Mouse (Mus musculus): ENCODE data around the gene Pcbp3. TPM values are rescaled to one million over a fixed set of nuclear protein-coding genes. Genes with fewer than 3 reads are reported as not detected.

Gene Pcbp3
- polyA plus RNA-seq, 1 experiment, result 72.3 TPM

DNA sequence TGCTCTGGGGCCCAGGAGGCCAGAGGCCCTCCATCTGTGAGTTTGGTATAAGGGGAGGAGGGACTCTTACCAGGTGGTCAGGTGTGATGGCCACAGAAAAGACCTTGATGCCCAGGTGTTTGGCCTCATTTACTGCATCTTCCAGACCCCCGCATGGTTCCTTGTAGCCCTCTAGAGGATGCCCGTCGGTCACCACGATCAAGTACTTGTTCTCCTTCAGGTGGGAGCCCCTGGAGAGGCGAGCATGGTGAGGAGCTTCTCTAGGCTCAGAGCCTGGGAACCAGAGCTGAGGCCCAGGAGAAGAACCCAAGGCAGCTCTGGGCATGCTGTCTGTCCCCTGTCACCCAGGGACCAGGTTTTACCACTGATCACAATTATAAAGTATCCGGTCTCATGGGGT is 239.9 kb downstream of the Pcbp3 start:
- WGBS, result 93% methylated on average over 6 of the region's 6 CpGs
- no peaks in the 10 kb centered on the region; the same call in 1 of the 2 replicates for H3K4me1 ChIP-seq (ENCODE audit: control insufficient read depth, insufficient read depth, low read length)
- H3K4me3 ChIP-seq (replicated peaks; ENCODE audit: insufficient read depth, low read depth, low read length), result no peak overlapping the region
- H3K27ac ChIP-seq (ENCODE audit: insufficient read depth, low read length), result no peak overlapping the region
- no peak for DNase-seq
- TF ChIP-seq CTCF (IDR thresholded peaks at IDR 0.05; ENCODE audit: borderline replicate concordance, insufficient read depth, low read depth, low read length), result no peak
- TF ChIP-seq POLR2A (IDR thresholded peaks at IDR 0.05; ENCODE audit: borderline replicate concordance, insufficient read depth, low read length), result no peak
- no peaks in the 10 kb centered on the region for H3K27me3 ChIP-seq (ENCODE audit: control insufficient read depth, insufficient read depth, low read length)

DNA sequence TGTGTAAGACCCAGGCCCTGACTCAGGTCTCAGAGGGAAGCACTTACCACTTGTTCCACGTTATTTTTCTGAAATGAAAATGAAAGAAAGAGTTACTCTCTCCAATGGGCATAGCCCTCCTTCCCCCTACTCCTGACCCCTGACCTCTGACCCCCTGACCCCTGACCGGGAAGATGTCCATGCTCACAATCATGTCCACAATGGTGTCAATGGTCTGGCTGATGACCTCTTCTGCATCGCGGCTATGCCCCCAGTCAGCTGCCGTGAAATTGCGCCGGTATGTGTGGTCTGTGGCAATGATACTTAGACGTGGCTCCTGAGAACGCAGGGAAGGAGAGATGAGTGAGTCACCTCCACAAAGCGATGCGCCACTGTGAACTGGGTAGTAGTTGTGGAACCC is 240.5 kb downstream of the Pcbp3 start:
- Histone ChIP-seq H3K4me1 (ENCODE audit: control insufficient read depth, insufficient read depth, low read length) (no peaks in the 10 kb centered on the region; the same call in 1 of the 2 replicates), H3K27ac (ENCODE audit: insufficient read depth, low read length) (no peak overlapping the region), H3K4me3 (replicated peaks; ENCODE audit: insufficient read depth, low read depth, low read length) (no peak overlapping the region), H3K27me3 (ENCODE audit: control insufficient read depth, insufficient read depth, low read length) (no peaks in the 10 kb centered on the region)
- WGBS, result 70% methylated on average over 11 of the region's 11 CpGs
- no peak for TF ChIP-seq POLR2A (IDR thresholded peaks at IDR 0.05; ENCODE audit: borderline replicate concordance, insufficient read depth, low read length)
- no peak for TF ChIP-seq CTCF (IDR thresholded peaks at IDR 0.05; ENCODE audit: borderline replicate concordance, insufficient read depth, low read depth, low read length)
- DNase-seq, result no peak

DNA sequence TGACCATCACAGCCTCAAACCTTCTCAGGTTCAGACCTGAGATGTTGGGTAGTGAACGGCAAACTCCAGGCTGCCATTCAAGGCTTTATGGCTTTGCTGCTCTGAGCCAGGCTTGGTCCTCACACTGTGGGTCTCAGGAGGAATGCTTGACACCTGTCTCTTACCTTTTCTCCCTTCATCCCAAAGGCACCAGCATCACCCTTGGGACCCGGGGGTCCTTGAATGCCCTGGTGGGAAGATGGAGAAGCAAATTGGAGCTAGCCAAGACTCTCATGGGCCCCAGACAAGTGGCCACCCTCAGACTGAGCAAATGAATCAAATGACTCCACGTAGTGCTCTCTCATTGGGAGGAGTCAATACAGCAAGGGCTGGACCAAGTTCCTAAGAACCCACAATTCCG is 244.1 kb downstream of the Pcbp3 start:
- no peak overlapping the region for H3K27ac ChIP-seq (ENCODE audit: insufficient read depth, low read length)
- DNase-seq, result no peak
- H3K27me3 ChIP-seq (ENCODE audit: control insufficient read depth, insufficient read depth, low read length), result no peaks in the 10 kb centered on the region
- H3K4me3 ChIP-seq (replicated peaks; ENCODE audit: insufficient read depth, low read depth, low read length), result no peak overlapping the region
- no peak for TF ChIP-seq POLR2A (IDR thresholded peaks at IDR 0.05; ENCODE audit: borderline replicate concordance, insufficient read depth, low read length)
- TF ChIP-seq CTCF (IDR thresholded peaks at IDR 0.05; ENCODE audit: borderline replicate concordance, insufficient read depth, low read depth, low read length), result no peak
- WGBS, result 81% methylated on average over 4 of the region's 4 CpGs
- no peaks in the 10 kb centered on the region for H3K4me1 ChIP-seq (ENCODE audit: control insufficient read depth, insufficient read depth, low read length)

DNA sequence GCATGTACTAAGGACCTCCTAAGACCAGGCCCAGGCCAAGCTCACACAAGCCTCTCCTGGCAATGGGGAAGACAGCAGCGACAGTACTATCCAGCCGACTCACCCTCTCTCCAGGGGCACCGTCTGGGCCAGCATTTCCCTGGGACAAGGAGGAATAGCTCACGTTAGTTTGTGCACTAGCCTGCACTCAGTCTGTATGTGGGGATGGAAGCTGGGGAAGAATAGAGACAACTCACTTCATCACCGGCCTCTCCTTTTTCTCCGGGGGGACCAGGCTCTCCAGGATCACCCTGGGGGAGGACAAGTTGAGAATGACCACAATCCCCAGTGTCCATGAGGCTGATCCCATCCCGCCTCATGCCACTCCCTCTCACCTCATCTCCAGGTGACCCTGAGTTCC is 244.7 kb downstream of the Pcbp3 start:
- 87% methylated on average over 7 of the region's 7 CpGs for WGBS
- Histone ChIP-seq H3K4me3 (replicated peaks; ENCODE audit: insufficient read depth, low read depth, low read length) (no peak overlapping the region), H3K27me3 (ENCODE audit: control insufficient read depth, insufficient read depth, low read length) (no peaks in the 10 kb centered on the region), H3K27ac (ENCODE audit: insufficient read depth, low read length) (no peak overlapping the region), H3K4me1 (ENCODE audit: control insufficient read depth, insufficient read depth, low read length) (no peaks in the 10 kb centered on the region)
- no peak for DNase-seq
- no peak for TF ChIP-seq POLR2A (IDR thresholded peaks at IDR 0.05; ENCODE audit: borderline replicate concordance, insufficient read depth, low read length)
- TF ChIP-seq CTCF (IDR thresholded peaks at IDR 0.05; ENCODE audit: borderline replicate concordance, insufficient read depth, low read depth, low read length), result no peak

GRCm38 (mm10) chr10:76714303-76714702 is 247.4 kb downstream of the Pcbp3 start:
- DNase-seq, result no peak
- H3K4me1 ChIP-seq (ENCODE audit: control insufficient read depth, insufficient read depth, low read length), result no peaks in the 10 kb centered on the region
- H3K4me3 ChIP-seq (replicated peaks; ENCODE audit: insufficient read depth, low read depth, low read length), result no peak overlapping the region
- no peaks in the 10 kb centered on the region for H3K27me3 ChIP-seq (ENCODE audit: control insufficient read depth, insufficient read depth, low read length)
- 15% methylated on average over 7 of the region's 7 CpGs for WGBS
- TF ChIP-seq CTCF (IDR thresholded peaks at IDR 0.05; ENCODE audit: borderline replicate concordance, insufficient read depth, low read depth, low read length), result no peak
- no peak for TF ChIP-seq POLR2A (IDR thresholded peaks at IDR 0.05; ENCODE audit: borderline replicate concordance, insufficient read depth, low read length)
- H3K27ac ChIP-seq (ENCODE audit: insufficient read depth, low read length), result no peak overlapping the region

- Histone ChIP-seq H3K27me3 (ENCODE audit: control insufficient read depth, insufficient read depth, low read length) (no peaks in the 10 kb centered on the region), H3K27ac (ENCODE audit: insufficient read depth, low read length) (no peak overlapping the region), H3K4me1 (ENCODE audit: control insufficient read depth, insufficient read depth, low read length) (no peaks in the 10 kb centered on the region), H3K4me3 (replicated peaks; ENCODE audit: insufficient read depth, low read depth, low read length) (no peak overlapping the region)
- WGBS, result 74% methylated on average over 3 of the region's 3 CpGs
- DNase-seq, result no peak
- TF ChIP-seq CTCF (IDR thresholded peaks at IDR 0.05; ENCODE audit: borderline replicate concordance, insufficient read depth, low read depth, low read length) (no peak), POLR2A (IDR thresholded peaks at IDR 0.05; ENCODE audit: borderline replicate concordance, insufficient read depth, low read length) (no peak)
These were observed 249.2 kb downstream of the Pcbp3 start for GRCm38 (mm10) chr10:76712500-76712899.

Other genes starting within 250 kb of the Pcbp3 start
- 13.0 and 13.2 TPM in 2 replicates for gene Col6a1, start 235.7 kb downstream of the Pcbp3 start, polyA plus RNA-seq (2012; rRNA removed)
- 39.5 and 49.4 TPM in 2 replicates for gene Slc19a1, start 70.4 kb upstream of the Pcbp3 start, polyA plus RNA-seq (2012; rRNA removed)
- gene Col18a1, start 204.7 kb upstream of the Pcbp3 start, polyA plus RNA-seq (2012; rRNA removed), result 45.7 and 52.8 TPM in 2 replicates